Mouse (Mus musculus) kidney, postnatal 0 days (tissue): ENCODE data around the gene Fam198a. TPM values are rescaled to one million over a fixed set of nuclear protein-coding genes. Genes with fewer than 3 reads are reported as not detected.

ENCODE experiments used
- ATAC-seq: fragments of 200-750 bp; cut with Nextera tagmentation; replicated peaks from 2 replicates; pipeline ENCODE4 v1.8.0; 2017; ENCODE audit warnings: low read depth, moderate number of reproducible peaks, moderate TSS enrichment, moderate library complexity; ENCODE audit not compliant: low FRiP score
- DNase-seq: peaks from one replicate; pipeline ENCODE4 v3.0.0-alpha.2; 2016; ENCODE audit warnings: low spot score
- H3K27ac ChIP-seq: fragments of 300-500 bp; sonication (generic); 2 replicates; pipeline ENCODE4 v1.5.1; 2014; ENCODE audit warnings: mild to moderate bottlenecking
- H3K27me3 ChIP-seq: fragments of 300-500 bp; sonication (generic); 2 replicates; pipeline ENCODE4 v1.6.1; 2014; ENCODE audit warnings: low read length, mixed read lengths; ENCODE audit not compliant: insufficient read depth
- H3K36me3 ChIP-seq: fragments of 300-500 bp; sonication (generic); 2 replicates; pipeline ENCODE4 v1.6.1; 2014; ENCODE audit warnings: low read length, mixed read lengths; ENCODE audit not compliant: insufficient read depth
- H3K4me1 ChIP-seq: fragments of 300-500 bp; sonication (generic); replicated peaks from 2 replicates; pipeline ENCODE4 v1.6.1; 2014; ENCODE audit warnings: antibody characterized with exemption, low read length, mixed read lengths; ENCODE audit not compliant: insufficient read depth
- H3K4me2 ChIP-seq: fragments of 300-500 bp; sonication (generic); 2 replicates; pipeline ENCODE4 v1.6.1; 2014; ENCODE audit warnings: mild to moderate bottlenecking, low read length, moderate library complexity, mixed read lengths
- H3K4me3 ChIP-seq: fragments of 300-500 bp; sonication (generic); replicated peaks from 2 replicates; pipeline ENCODE4 v1.5.1; 2014; ENCODE audit warnings: low read depth, low read length
- H3K9ac ChIP-seq: fragments of 300-500 bp; sonication (generic); 2 replicates; pipeline ENCODE4 v1.6.1; 2014; ENCODE audit warnings: low read depth, low read length
- H3K9me3 ChIP-seq: fragments of 300-500 bp; sonication (generic); replicated peaks from 2 replicates; pipeline ENCODE4 v1.6.1; 2016; ENCODE audit warnings: low read length, inconsistent platforms, mixed read lengths
- CTCF ChIP-seq: IDR thresholded peaks from 2 replicates; pipeline ENCODE4 v1.5.1; 2016; ENCODE audit warnings: antibody characterized with exemption, low read depth, mild to moderate bottlenecking, moderate library complexity
- WGBS: fragments of 180-500 bp; shearing (Covaris S2); extraction: QIAGEN DNeasy Blood & Tissue Kit; methylation state at CpG from one replicate; pipeline ENCODE4 v1.1.7; 2014; 5-methylcytosine and 5-hydroxymethylcytosine counted together
- polyA plus RNA-seq: library from polyadenylated mRNA; unstranded; fragments of >200 nt; fragmentation: Nextera tagmentation; extraction: Ambion mirVana; gene quantifications from 2 replicates; pipeline ENCODE4 v1.2.1, GENCODE M21; 2015

Fam198a gene
- polyA plus RNA-seq, 1 experiment from 2014 or later = 0.50 TPM

DNA sequence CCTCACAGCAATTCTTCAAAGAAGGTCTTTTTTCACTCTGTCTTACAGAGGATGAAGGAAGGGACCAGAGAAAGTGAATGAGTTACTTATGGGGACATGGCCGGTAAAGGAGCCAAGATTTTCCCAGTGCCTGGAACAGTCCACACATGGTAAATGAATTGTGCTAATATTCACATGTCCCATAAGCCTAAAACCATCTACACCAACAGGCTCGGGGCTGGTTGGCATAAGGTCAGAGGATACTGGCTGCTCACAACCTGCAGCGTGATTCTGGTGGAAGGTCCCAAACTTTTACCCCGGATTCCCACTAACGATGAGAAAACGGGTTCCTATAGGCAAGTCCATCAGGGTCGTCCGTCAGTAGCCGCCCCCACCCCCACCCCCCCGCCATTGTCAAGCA, 44.3 kb downstream of the Fam198a start:
- ATAC-seq = no peak
- WGBS = 12% methylated on average over 10 of the region's 10 CpGs
- peak overlapping the region; percentile 73 for H3K4me3 ChIP-seq

GRCm38 (mm10) chr9:121995508-121996131, 44.8 kb downstream of the Fam198a start:
- no peaks in the 10 kb centered on the region for H3K36me3 ChIP-seq
- H3K27ac ChIP-seq = no peak overlapping the region
- under 1% methylated on average over 50 of the region's 53 CpGs for WGBS
- H3K9ac ChIP-seq = peak overlapping the region; percentile 71
- peak overlapping the region; percentile 97 for H3K4me2 ChIP-seq
- no peaks in the 10 kb centered on the region for H3K4me1 ChIP-seq
- no peak for TF ChIP-seq CTCF
- no peaks in the 10 kb centered on the region for H3K27me3 ChIP-seq
- H3K9me3 ChIP-seq = no peaks in the 10 kb centered on the region
- peak overlapping the region; percentile 73 for H3K4me3 ChIP-seq
- ATAC-seq = peak; percentile 81
- DNase-seq = peak; percentile 79

More for the DNA sequence above, 44.3 kb downstream of the Fam198a start:
- Histone ChIP-seq H3K4me1 (no peaks in the 10 kb centered on the region), H3K9me3 (no peaks in the 10 kb centered on the region), H3K4me2 (peak overlapping the region; percentile 97), H3K27ac (no peak overlapping the region), H3K27me3 (no peaks in the 10 kb centered on the region), H3K36me3 (no peaks in the 10 kb centered on the region), H3K9ac (peak overlapping the region; percentile 71)
- no peak for DNase-seq
- no peak for TF ChIP-seq CTCF

GRCm38 (mm10) chr9:121997010-121997409, 46.2 kb downstream of the Fam198a start, which contains the start of gene Pomgnt2:
Pomgnt2 (minus strand) TSS chr9:121997110.
- Histone ChIP-seq H3K9ac (peak within 1 kb of the TSS; percentile 71; the same call in 1 of the 2 replicates), H3K4me2 (peak within 1 kb of the TSS; percentile 97), H3K27me3 (no peaks in the 10 kb centered on the region), H3K27ac (no peak within 1 kb of the TSS), H3K4me3 (peak within 1 kb of the TSS; percentile 73), H3K9me3 (no peaks in the 10 kb centered on the region), H3K36me3 (no peaks in the 10 kb centered on the region), H3K4me1 (no peaks in the 10 kb centered on the region)
- no peak for TF ChIP-seq CTCF
- ATAC-seq = no peak
- DNase-seq = no peak

DNA sequence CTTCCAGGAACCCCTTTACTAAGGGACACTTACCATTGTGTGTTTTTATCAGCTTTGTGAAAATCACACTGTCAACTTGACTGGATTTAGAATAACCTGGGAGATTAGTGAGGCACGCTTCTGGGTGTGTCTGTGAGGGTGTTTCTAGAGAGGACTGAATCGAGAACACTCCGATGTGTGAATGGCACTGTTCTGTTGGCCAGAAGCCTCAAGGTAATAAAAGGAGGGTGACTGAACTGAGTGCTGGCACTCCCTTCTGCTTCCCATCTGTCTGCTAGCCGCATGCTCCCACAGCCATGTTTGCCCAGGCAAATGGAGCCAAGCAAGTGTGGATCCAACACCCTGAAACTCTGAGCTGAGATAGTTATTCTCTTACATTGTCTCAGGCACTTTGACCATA, 47.2 kb downstream of the Fam198a start:
- Histone ChIP-seq H3K4me3 (no peak overlapping the region), H3K36me3 (no peaks in the 10 kb centered on the region), H3K27me3 (no peaks in the 10 kb centered on the region), H3K9me3 (no peaks in the 10 kb centered on the region), H3K9ac (no peak overlapping the region), H3K4me1 (no peaks in the 10 kb centered on the region), H3K27ac (no peak overlapping the region), H3K4me2 (no peak overlapping the region)
- no peak for TF ChIP-seq CTCF
- WGBS = 56% methylated on average over 4 of the region's 4 CpGs
- DNase-seq (no peak), ATAC-seq (no peak)

GRCm38 (mm10) chr9:122006175-122006574, 55.4 kb downstream of the Fam198a start:
- DNase-seq (no peak), ATAC-seq (no peak)
- Histone ChIP-seq H3K4me1 (no peaks in the 10 kb centered on the region), H3K36me3 (no peaks in the 10 kb centered on the region), H3K27ac (no peak overlapping the region), H3K27me3 (no peaks in the 10 kb centered on the region), H3K9me3 (no peaks in the 10 kb centered on the region), H3K9ac (no peak overlapping the region), H3K4me2 (no peak overlapping the region), H3K4me3 (no peak overlapping the region)
- 79% methylated on average over 2 of the region's 2 CpGs for WGBS
- no peak for TF ChIP-seq CTCF

- DNase-seq (peak; percentile 81), ATAC-seq (no peak)
- no peak for TF ChIP-seq CTCF
- no peak overlapping the region for H3K9ac ChIP-seq
- no peaks in the 10 kb centered on the region for H3K9me3 ChIP-seq
- no peaks in the 10 kb centered on the region for H3K36me3 ChIP-seq
- H3K27ac ChIP-seq = no peak overlapping the region
- no peak overlapping the region for H3K4me3 ChIP-seq
- WGBS = 5% methylated on average over 7 of the region's 7 CpGs
- no peak overlapping the region for H3K4me2 ChIP-seq
- H3K4me1 ChIP-seq = no peaks in the 10 kb centered on the region
- H3K27me3 ChIP-seq = no peaks in the 10 kb centered on the region
These were observed 55.8 kb downstream of the Fam198a start for GRCm38 (mm10) chr9:122006609-122007008.

DNA sequence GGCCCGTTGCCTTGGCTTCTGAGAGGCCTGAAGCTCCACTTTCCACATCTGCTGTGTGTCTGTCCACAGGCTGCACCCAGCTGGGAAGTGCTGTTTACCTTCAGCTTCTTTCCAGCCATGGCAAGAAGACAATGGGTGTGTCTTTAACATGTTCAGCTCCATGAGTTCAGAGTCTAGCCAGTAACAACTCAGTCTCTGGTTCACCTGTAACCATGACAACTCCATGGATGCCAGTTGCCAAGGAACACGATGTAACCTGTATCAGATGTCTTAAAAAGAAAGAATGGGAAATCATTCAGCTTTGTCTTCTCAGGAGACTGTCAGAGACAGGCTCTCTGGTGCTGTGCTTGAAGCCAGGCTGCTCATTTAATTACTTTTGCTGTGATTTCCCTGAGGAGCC, 58.1 kb downstream of the Fam198a start:
- H3K4me2 ChIP-seq = no peak overlapping the region
- H3K27ac ChIP-seq = no peak overlapping the region
- ATAC-seq (no peak), DNase-seq (no peak)
- H3K4me3 ChIP-seq = no peak overlapping the region
- no peaks in the 10 kb centered on the region for H3K4me1 ChIP-seq
- H3K9ac ChIP-seq = no peak overlapping the region
- 50% methylated on average over 2 of the region's 2 CpGs for WGBS
- no peaks in the 10 kb centered on the region for H3K36me3 ChIP-seq
- H3K9me3 ChIP-seq = no peaks in the 10 kb centered on the region
- TF ChIP-seq CTCF = no peak
- no peaks in the 10 kb centered on the region for H3K27me3 ChIP-seq
